Mouse (Mus musculus): ENCODE measurements around the gene Stk39. TPM values are rescaled to one million over a fixed set of nuclear protein-coding genes. Genes with fewer than 3 reads are reported as not detected.
A peak's percentile ranks its signal among the peaks of the same experiment; 100 is the strongest.

Stk39 gene
- total and polyA plus RNA-seq, 2 experiments from 2014 or later, result 23.0 to 25.5 TPM

GRCm38 (mm10) chr2:68439614-68440013 is 32.5 kb downstream of the Stk39 start:
- no peaks in the 10 kb centered on the region for H3K9me3 ChIP-seq (ENCODE audit: low read length)
- H3K27ac ChIP-seq (ENCODE audit: low read depth, low read length), result no peak overlapping the region
- no peaks in the 10 kb centered on the region for H3K27me3 ChIP-seq (ENCODE audit: insufficient read depth, low read length)
- no peak overlapping the region for H3K9ac ChIP-seq
- H3K4me2 ChIP-seq (ENCODE audit: low read depth), result no peak overlapping the region
- H3K4me1 ChIP-seq (ENCODE audit: insufficient read depth), result peaks cover 3% of the 10 kb centered on the region; the same call in 1 of the 2 replicates
- DNase-seq (no peak), ATAC-seq (no peak)
- no peak overlapping the region for H3K4me3 ChIP-seq (ENCODE audit: low read depth, low read length)
- TF ChIP-seq CTCF (IDR thresholded peaks at IDR 0.05; ENCODE audit: low read depth), result no peak
- 86% methylated on average over 9 of the region's 9 CpGs for WGBS
- H3K36me3 ChIP-seq (ENCODE audit: insufficient read depth), result no peaks in the 10 kb centered on the region

DNA sequence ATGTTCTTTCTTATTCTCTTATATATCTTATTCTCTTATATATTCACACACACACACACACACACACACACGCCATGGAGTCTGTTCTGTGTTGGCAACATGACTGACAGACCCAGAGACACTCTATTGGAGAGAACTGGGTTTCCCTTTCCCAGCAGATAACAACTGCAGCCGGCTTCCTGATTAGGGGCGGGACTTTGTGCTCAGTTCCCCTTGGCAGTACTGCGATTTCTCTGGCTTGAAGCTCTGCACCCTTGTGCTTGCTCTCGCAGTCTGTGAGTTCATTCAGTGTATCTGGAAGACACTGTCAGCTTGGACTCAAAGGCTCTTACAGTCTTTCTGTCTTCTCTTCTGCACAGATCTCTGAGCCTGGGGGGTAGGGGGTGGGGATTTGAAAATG is 34.1 kb downstream of the Stk39 start:
- 65% methylated on average over 5 of the region's 5 CpGs for WGBS
- Histone ChIP-seq H3K4me3 (ENCODE audit: low read depth, low read length) (no peak overlapping the region), H3K4me1 (ENCODE audit: insufficient read depth) (peaks cover 3% of the 10 kb centered on the region; the same call in 1 of the 2 replicates), H3K27me3 (ENCODE audit: insufficient read depth, low read length) (no peaks in the 10 kb centered on the region), H3K9me3 (ENCODE audit: low read length) (no peaks in the 10 kb centered on the region), H3K9ac (no peak overlapping the region), H3K36me3 (ENCODE audit: insufficient read depth) (no peaks in the 10 kb centered on the region), H3K27ac (ENCODE audit: low read depth, low read length) (no peak overlapping the region), H3K4me2 (ENCODE audit: low read depth) (no peak overlapping the region)
- DNase-seq (no peak), ATAC-seq (no peak)
- TF ChIP-seq CTCF (IDR thresholded peaks at IDR 0.05; ENCODE audit: low read depth), result no peak

DNA sequence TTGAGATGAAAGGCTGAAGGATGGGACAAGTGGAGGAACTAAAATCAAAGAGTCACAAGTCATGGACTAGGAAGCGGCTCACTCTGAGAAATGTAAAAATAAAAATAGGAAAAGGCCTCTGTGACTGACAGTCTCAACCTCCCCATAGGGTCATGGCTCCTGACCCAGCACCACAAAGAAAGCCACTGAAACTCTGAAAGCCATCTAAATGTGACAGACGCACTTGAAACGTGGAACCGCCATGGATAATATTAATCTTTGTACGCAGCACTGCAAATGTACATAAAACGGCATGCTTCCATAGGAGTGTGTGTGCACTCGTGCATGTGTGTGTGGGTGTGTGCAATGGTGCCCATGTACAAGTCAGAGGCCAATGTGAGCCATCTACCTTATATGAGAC is 34.9 kb downstream of the Stk39 start:
- no peak overlapping the region for H3K9ac ChIP-seq
- H3K36me3 ChIP-seq (ENCODE audit: insufficient read depth), result no peaks in the 10 kb centered on the region
- peaks cover 3% of the 10 kb centered on the region; the same call in 1 of the 2 replicates for H3K4me1 ChIP-seq (ENCODE audit: insufficient read depth)
- DNase-seq, result no peak
- 94% methylated on average over 7 of the region's 7 CpGs for WGBS
- no peak for ATAC-seq
- no peak overlapping the region for H3K4me2 ChIP-seq (ENCODE audit: low read depth)
- no peak for TF ChIP-seq CTCF (IDR thresholded peaks at IDR 0.05; ENCODE audit: low read depth)
- no peaks in the 10 kb centered on the region for H3K9me3 ChIP-seq (ENCODE audit: low read length)
- no peak overlapping the region for H3K27ac ChIP-seq (ENCODE audit: low read depth, low read length)
- H3K27me3 ChIP-seq (ENCODE audit: insufficient read depth, low read length), result no peaks in the 10 kb centered on the region
- H3K4me3 ChIP-seq (ENCODE audit: low read depth, low read length), result no peak overlapping the region

GRCm38 (mm10) chr2:68436305-68436704 is 35.8 kb downstream of the Stk39 start:
- TF ChIP-seq CTCF (IDR thresholded peaks at IDR 0.05; ENCODE audit: low read depth), result no peak
- whole genome bisulfite sequencing, result 50% methylated on average over 10 of the region's 10 CpGs
- DNase-seq, result no peak

GRCm38 (mm10) chr2:68435494-68436255 is 36.4 kb downstream of the Stk39 start:
- no peak for TF ChIP-seq CTCF (IDR thresholded peaks at IDR 0.05; ENCODE audit: low read depth)
- no peaks in the 10 kb centered on the region; the same call in 1 of the 2 replicates for H3K36me3 ChIP-seq (ENCODE audit: insufficient read depth)
- H3K27me3 ChIP-seq (ENCODE audit: insufficient read depth, low read length), result no peaks in the 10 kb centered on the region
- H3K4me3 ChIP-seq (ENCODE audit: low read depth, low read length), result no peak overlapping the region
- no peak overlapping the region for H3K27ac ChIP-seq (ENCODE audit: low read depth, low read length)
- 0 out of 2 replicates have a peak overlapping the region, but pooled peaks have one; percentile 15 for H3K4me2 ChIP-seq (ENCODE audit: low read depth)
- no peaks in the 10 kb centered on the region; the same call in 1 of the 2 replicates for H3K4me1 ChIP-seq (ENCODE audit: insufficient read depth)
- H3K9ac ChIP-seq, result no peak overlapping the region
- ATAC-seq (peak; percentile 40; the same call in 1 of the 2 replicates), DNase-seq (no peak)
- WGBS, result 24% methylated on average over 15 of the region's 15 CpGs
- H3K9me3 ChIP-seq (ENCODE audit: low read length), result no peaks in the 10 kb centered on the region

More at GRCm38 (mm10) chr2:68436305-68436704, 35.8 kb downstream of the Stk39 start:
- 0 out of 2 replicates have a peak overlapping the region, but pooled peaks have one; percentile 15 for H3K4me2 ChIP-seq (ENCODE audit: low read depth)
- H3K27me3 ChIP-seq (ENCODE audit: insufficient read depth, low read length), result no peaks in the 10 kb centered on the region
- no peaks in the 10 kb centered on the region; the same call in 1 of the 2 replicates for H3K36me3 ChIP-seq (ENCODE audit: insufficient read depth)
- H3K4me3 ChIP-seq (ENCODE audit: low read depth, low read length), result no peak overlapping the region
- no peaks in the 10 kb centered on the region for H3K9me3 ChIP-seq (ENCODE audit: low read length)
- peaks cover 2% of the 10 kb centered on the region; the same call in 1 of the 2 replicates for H3K4me1 ChIP-seq (ENCODE audit: insufficient read depth)
- H3K27ac ChIP-seq (ENCODE audit: low read depth, low read length), result no peak overlapping the region
- ATAC-seq, result no peak
- H3K9ac ChIP-seq, result no peak overlapping the region

- H3K4me3 ChIP-seq (ENCODE audit: low read depth, low read length), result no peak overlapping the region
- WGBS, result 10% methylated on average over 4 of the region's 4 CpGs
- H3K9me3 ChIP-seq (ENCODE audit: low read length), result no peaks in the 10 kb centered on the region
- H3K27me3 ChIP-seq (ENCODE audit: insufficient read depth, low read length), result no peaks in the 10 kb centered on the region
- H3K36me3 ChIP-seq (ENCODE audit: insufficient read depth), result no peaks in the 10 kb centered on the region; the same call in 1 of the 2 replicates
- no peak overlapping the region for H3K4me2 ChIP-seq (ENCODE audit: low read depth)
- H3K4me1 ChIP-seq (ENCODE audit: insufficient read depth), result no peaks in the 10 kb centered on the region; the same call in 1 of the 2 replicates
- H3K27ac ChIP-seq (ENCODE audit: low read depth, low read length), result no peak overlapping the region
- DNase-seq, result no peak
- H3K9ac ChIP-seq, result no peak overlapping the region
- no peak for TF ChIP-seq CTCF (IDR thresholded peaks at IDR 0.05; ENCODE audit: low read depth)
- no peak for ATAC-seq
Measured at GRCm38 (mm10) chr2:68434997-68435396, 37.1 kb downstream of the Stk39 start.

DNA sequence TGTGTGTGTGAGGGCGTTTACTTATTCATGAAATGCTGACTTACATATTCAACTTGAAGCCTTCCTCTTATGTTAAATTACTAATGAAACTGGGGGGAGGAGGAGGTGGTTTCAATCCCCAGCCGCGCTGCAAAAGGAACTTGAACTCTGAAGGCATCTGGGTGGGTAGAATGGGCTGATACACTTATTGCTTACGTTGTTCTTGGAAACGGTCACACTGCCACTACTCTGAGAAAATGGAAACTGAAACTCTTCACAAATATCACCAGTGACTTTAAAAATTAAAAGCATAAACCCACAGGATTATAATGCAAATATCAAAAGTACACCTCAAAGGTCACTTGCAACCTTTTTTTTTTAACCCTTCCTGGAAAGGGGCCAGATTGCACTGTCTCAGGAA is 37.5 kb downstream of the Stk39 start:
- 29% methylated on average over 5 of the region's 5 CpGs for WGBS

More for the DNA sequence above, 37.5 kb downstream of the Stk39 start:
- H3K27me3 ChIP-seq (ENCODE audit: insufficient read depth, low read length), result no peaks in the 10 kb centered on the region
- ATAC-seq (no peak), DNase-seq (no peak)
- H3K36me3 ChIP-seq (ENCODE audit: insufficient read depth), result no peaks in the 10 kb centered on the region; the same call in 1 of the 2 replicates
- no peak overlapping the region for H3K9ac ChIP-seq
- H3K4me2 ChIP-seq (ENCODE audit: low read depth), result no peak overlapping the region
- H3K4me1 ChIP-seq (ENCODE audit: insufficient read depth), result no peaks in the 10 kb centered on the region; the same call in 1 of the 2 replicates
- TF ChIP-seq CTCF (IDR thresholded peaks at IDR 0.05; ENCODE audit: low read depth), result no peak
- H3K27ac ChIP-seq (ENCODE audit: low read depth, low read length), result no peak overlapping the region
- no peak overlapping the region for H3K4me3 ChIP-seq (ENCODE audit: low read depth, low read length)
- H3K9me3 ChIP-seq (ENCODE audit: low read length), result no peaks in the 10 kb centered on the region

Measured in forebrain, postnatal 0 days (tissue).